27 mouse cellular contexts compared by ENCODE assay signal in genomic region chr9:70072387-70072786, GRCm38 (mm10). TPM values are rescaled to one million over a fixed set of nuclear protein-coding genes. Genes with fewer than 3 reads are reported as not detected.
A peak's percentile ranks its signal among the peaks of the same experiment; 100 is the strongest.
DNase-seq lines count a peak whose midpoint lies in the region; ATAC-seq and TF ChIP-seq lines count a peak whose summit lies in the region.
"Had no signal": no experiment of that assay in that cellular context is flagged by ENCODE, and none has a peak within 500 bp of the region (broad histone marks: within the 10 kb centered on the region; RNA-seq: fewer than 3 reads in every experiment).

No protein-coding gene starts in this region.

- no peak for TF ChIP-seq RAD21 in MEL (IDR thresholded peaks at IDR 0.05; ENCODE audit: low read depth, low read length)

- peaks cover 2 to 4% of the 10 kb centered on the region in 2 experiments; a peak in 1 of 4 replicates for H3K27me3 ChIP-seq in MEL (ENCODE audit: control insufficient read depth in 1 of 2, insufficient read depth in 2 of 2, low read length in 2 of 2)
- no peaks in the 10 kb centered on the region for H3K27me3 ChIP-seq in intestine, embryonic 16.5 days (replicated peaks; ENCODE audit: control insufficient read depth, insufficient read depth, low read length)
- no peaks in the 10 kb centered on the region for H3K27me3 ChIP-seq in stomach, postnatal 0 days (ENCODE audit: control insufficient read depth, insufficient read depth, low read length)
- H3K27me3 ChIP-seq: forebrain, embryonic 15.5 days; hindbrain, embryonic 12.5 days; midbrain, embryonic 12.5 days had no signal

- TF ChIP-seq POLR2A in MEL (IDR thresholded peaks at IDR 0.05; ENCODE audit: control insufficient read depth in 1 of 2, insufficient read depth in 1 of 2, low read depth in 1 of 2, low read length in 2 of 2, poor library complexity in 1 of 2), result no peak

- 75% methylated on average over 8 of the region's 8 CpGs for WGBS in intestine, embryonic 16.5 days
- WGBS in stomach, postnatal 0 days, result 71% methylated on average over 8 of the region's 8 CpGs

- no peaks in the 10 kb centered on the region for H3K79me2 ChIP-seq in MEL (ENCODE audit: control insufficient read depth, insufficient read depth, low read length, poor library complexity)

- no peak overlapping the region for H3K4me3 ChIP-seq in MEL (ENCODE audit: control insufficient read depth in 1 of 2, insufficient read depth in 1 of 2, low read depth in 2 of 2, low read length in 2 of 2)
- H3K4me3 ChIP-seq in intestine, embryonic 16.5 days (ENCODE audit: low read length), result no peak overlapping the region
- H3K4me3 ChIP-seq in stomach, postnatal 0 days (ENCODE audit: low read depth, low read length), result no peak overlapping the region
- H3K4me3 ChIP-seq in gastrocnemius, adult 2 months, result no peak overlapping the region
- H3K4me3 ChIP-seq: embryonic facial prominence, embryonic 15.5 days; forebrain, embryonic 15.5 days; hindbrain, embryonic 12.5 days; midbrain, embryonic 12.5 days had no signal

- H3K4me2 ChIP-seq in intestine, embryonic 16.5 days (ENCODE audit: low read depth, low read length), result no peak overlapping the region
- H3K4me2 ChIP-seq in stomach, postnatal 0 days (replicated peaks; ENCODE audit: low read depth), result no peak overlapping the region
- H3K4me2 ChIP-seq: embryonic facial prominence, embryonic 15.5 days; forebrain, embryonic 15.5 days; heart, embryonic 11.5 days; hindbrain, embryonic 12.5 days; midbrain, embryonic 12.5 days had no signal

- TF ChIP-seq CTCF in MEL (IDR thresholded peaks at IDR 0.05 in 2 of 3, conservative IDR thresholded peaks at IDR 0.05 in 1 of 3; ENCODE audit: control insufficient read depth in 1 of 3, insufficient read depth in 1 of 3, low read depth in 2 of 3, low read length in 3 of 3, poor library complexity in 1 of 3, severe bottlenecking in 1 of 3), result no peak
- no peak for TF ChIP-seq CTCF in stomach, postnatal 0 days (IDR thresholded peaks at IDR 0.05; ENCODE audit: low read depth)
- TF ChIP-seq CTCF in gastrocnemius, adult 2 months (IDR thresholded peaks at IDR 0.05), result no peak

- H3K36me3 ChIP-seq in MEL (ENCODE audit: control insufficient read depth in 1 of 2, insufficient read depth in 2 of 2, low read length in 2 of 2), result no peaks in the 10 kb centered on the region
- H3K36me3 ChIP-seq in intestine, embryonic 16.5 days (ENCODE audit: control insufficient read depth, insufficient read depth, low read length), result no peaks in the 10 kb centered on the region
- H3K36me3 ChIP-seq in stomach, postnatal 0 days (ENCODE audit: control insufficient read depth, insufficient read depth, low read length), result no peaks in the 10 kb centered on the region
- H3K36me3 ChIP-seq: embryonic facial prominence, embryonic 15.5 days; forebrain, embryonic 15.5 days; hindbrain, embryonic 12.5 days; midbrain, embryonic 12.5 days had no signal

- no peak overlapping the region for H3K27ac ChIP-seq in MEL (ENCODE audit: control insufficient read depth, low read depth, low read length)
- H3K27ac ChIP-seq in intestine, embryonic 16.5 days (ENCODE audit: low read length), result no peak overlapping the region
- peak overlapping the region; percentile 67 for H3K27ac ChIP-seq in stomach, postnatal 0 days (replicated peaks)
- H3K27ac ChIP-seq in gastrocnemius, adult 2 months, result no peak overlapping the region
- H3K27ac ChIP-seq: embryonic facial prominence, embryonic 15.5 days; forebrain, embryonic 15.5 days; hindbrain, embryonic 12.5 days; midbrain, embryonic 12.5 days had no signal

- intact Hi-C loops in gastrocnemius, adult 2 months (cut with DNase I), result no loop called here

- TF ChIP-seq EP300 in MEL (IDR thresholded peaks at IDR 0.05; ENCODE audit: low read depth in 1 of 2, low read length in 2 of 2), result no peak
- TF ChIP-seq EP300 in stomach, postnatal 0 days (optimal IDR thresholded peaks at IDR 0.05), result no peak

- no peaks in the 10 kb centered on the region for H3K9me3 ChIP-seq in MEL (replicated peaks; ENCODE audit: insufficient read depth, low read length)
- H3K9me3 ChIP-seq in intestine, embryonic 16.5 days (ENCODE audit: control insufficient read depth, low read length), result no peaks in the 10 kb centered on the region
- no peaks in the 10 kb centered on the region for H3K9me3 ChIP-seq in stomach, postnatal 0 days (ENCODE audit: control insufficient read depth, low read length)
- H3K9me3 ChIP-seq: embryonic facial prominence, embryonic 15.5 days; forebrain, embryonic 15.5 days; hindbrain, embryonic 12.5 days; midbrain, embryonic 12.5 days had no signal

- DNase-seq in MEL (ENCODE audit: low read depth, low spot score), result peak; percentile 10
- peak; percentile 70 for DNase-seq in stomach, postnatal 0 days (ENCODE audit: low spot score)
- peak; percentile 58 for DNase-seq in thymus, postnatal 25 days
- no peak for DNase-seq in gastrocnemius, adult 2 months
- DNase-seq in ovary, adult 18-20 months (ENCODE audit: low spot score), result no peak
- DNase-seq in adrenal gland, adult 8-10 months, result no peak
- DNase-seq: adrenal gland, postnatal 36 days; B cell, adult 2 months; cerebellum, adult 9-10 months; gastrocnemius, postnatal 10 days; heart, postnatal 10 days; kidney, adult 2 months; kidney, postnatal 10 days; right cerebral cortex, postnatal 25 days had no signal

- H3K4me1 ChIP-seq in MEL (ENCODE audit: control insufficient read depth in 1 of 2, insufficient read depth in 2 of 2, low read length in 2 of 2), result no peaks in the 10 kb centered on the region
- peaks cover 9% of the 10 kb centered on the region for H3K4me1 ChIP-seq in intestine, embryonic 16.5 days (ENCODE audit: control insufficient read depth, insufficient read depth, low read length)
- no peaks in the 10 kb centered on the region for H3K4me1 ChIP-seq in stomach, postnatal 0 days (replicated peaks; ENCODE audit: control insufficient read depth, insufficient read depth)
- H3K4me1 ChIP-seq: embryonic facial prominence, embryonic 15.5 days; forebrain, embryonic 15.5 days; midbrain, embryonic 12.5 days had no signal

- peak; percentile 49; the same call in 1 of the 2 replicates for ATAC-seq in intestine, embryonic 16.5 days
- ATAC-seq in stomach, postnatal 0 days (ENCODE audit: low FRiP score, low TSS enrichment), result peak; percentile 86
- ATAC-seq: forebrain, embryonic 15.5 days had no signal

- no peak overlapping the region for H3K9ac ChIP-seq in MEL (ENCODE audit: control insufficient read depth, low read depth, low read length, poor library complexity, severe bottlenecking)
- no peak overlapping the region for H3K9ac ChIP-seq in intestine, embryonic 16.5 days (ENCODE audit: low read depth, low read length)
- H3K9ac ChIP-seq in stomach, postnatal 0 days (ENCODE audit: low read length), result no peak overlapping the region
- H3K9ac ChIP-seq: embryonic facial prominence, embryonic 15.5 days; forebrain, embryonic 15.5 days; hindbrain, embryonic 12.5 days; midbrain, embryonic 12.5 days had no signal

TF ChIP-seq in MEL, 35 proteins besides CTCF, POLR2A, EP300 and RAD21:
- no peak for TF ChIP-seq TAL1 (IDR thresholded peaks at IDR 0.05; ENCODE audit: low read length)
- no peak for TF ChIP-seq ZNF384 (IDR thresholded peaks at IDR 0.05; ENCODE audit: low read depth, low read length)
- TF ChIP-seq CHD2 (IDR thresholded peaks at IDR 0.05; ENCODE audit: low read length), result no peak
- no peak for TF ChIP-seq ZKSCAN1 (IDR thresholded peaks at IDR 0.05; ENCODE audit: low read depth, low read length)
- TF ChIP-seq RCOR1 (IDR thresholded peaks at IDR 0.05; ENCODE audit: low read depth, low read length), result no peak
- no peak for TF ChIP-seq POLR2AphosphoS2 (IDR thresholded peaks at IDR 0.05; ENCODE audit: low read length)
- TF ChIP-seq HCFC1 (IDR thresholded peaks at IDR 0.05; ENCODE audit: low read depth, low read length), result no peak
- TF ChIP-seq ELF1 (IDR thresholded peaks at IDR 0.05; ENCODE audit: low read depth, low read length), result no peak

RNA-seq across cellular contexts. Expression of gene Gcnt3, which starts 34.5 kb away (rescaled TPM):
- total RNA-seq in MEL (2012; rRNA removed), result not detected in 2 replicates
- polyA plus RNA-seq in MEL (2012; ENCODE audit: insufficient read depth in 1 of 2, insufficient read length in 2 of 2, low read depth in 1 of 2, low replicate concordance in 2 of 2, missing spikeins in 1 of 2), result not detected
- 12.7 and 13.0 TPM in 2 replicates for polyA plus RNA-seq in intestine, embryonic 16.5 days (2015; fragmentation: Nextera tagmentation; extraction: Ambion mirVana)
- polyA plus RNA-seq in stomach, postnatal 0 days (2015; fragmentation: Nextera tagmentation; extraction: Ambion mirVana), result 76.2 and 81.1 TPM in 2 replicates
- not detected for total RNA-seq in gastrocnemius, adult 2 months (2021)
- not detected for total RNA-seq in adrenal gland, adult 8-10 months (2022)
- total RNA-seq: adrenal gland, postnatal 36 days; common myeloid progenitor, adult 5-6 weeks; gastrocnemius, postnatal 10 days; granulocyte monocyte progenitor cell, adult 5-6 weeks; heart, postnatal 10 days; layer of hippocampus, adult 18-20 months; layer of hippocampus, postnatal 14 days had no signal
- polyA plus RNA-seq: forebrain, embryonic 15.5 days; heart, embryonic 11.5 days; hindbrain, embryonic 12.5 days; limb, embryonic 11.5 days; midbrain, embryonic 12.5 days; neural tube, embryonic 11.5 days; spleen, adult 2 months had no signal

Comparison
In these comparisons a context has a peak if more than half of its experiments do, and no peak if none do; other contexts are left out.
1. DNase-seq: peak in MEL (single experiment), stomach, postnatal 0 days (single experiment) and thymus, postnatal 25 days (single experiment); none in gastrocnemius, adult 2 months (single experiment), ovary, adult 18-20 months (single experiment) and adrenal gland, adult 8-10 months (single experiment).